Mouse (Mus musculus) ovary, postnatal 36 days (tissue): ENCODE data around the gene 1700011L22Rik.

Source experiments
- DNase-seq: peaks from one replicate; pipeline ENCODE4 v3.0.0; 2022; ENCODE audit warnings: low spot score, mixed read lengths

The 1700011L22Rik gene

GRCm38 (mm10) chr8:79239320-79239719, 9.1 kb downstream of the 1700011L22Rik start:
- no peak for DNase-seq

GRCm38 (mm10) chr8:79229266-79229888, 19.0 kb downstream of the 1700011L22Rik start:
- no peak for DNase-seq

- DNase-seq = no peak
Measured at GRCm38 (mm10) chr8:79227916-79228315, 20.5 kb downstream of the 1700011L22Rik start.

DNA sequence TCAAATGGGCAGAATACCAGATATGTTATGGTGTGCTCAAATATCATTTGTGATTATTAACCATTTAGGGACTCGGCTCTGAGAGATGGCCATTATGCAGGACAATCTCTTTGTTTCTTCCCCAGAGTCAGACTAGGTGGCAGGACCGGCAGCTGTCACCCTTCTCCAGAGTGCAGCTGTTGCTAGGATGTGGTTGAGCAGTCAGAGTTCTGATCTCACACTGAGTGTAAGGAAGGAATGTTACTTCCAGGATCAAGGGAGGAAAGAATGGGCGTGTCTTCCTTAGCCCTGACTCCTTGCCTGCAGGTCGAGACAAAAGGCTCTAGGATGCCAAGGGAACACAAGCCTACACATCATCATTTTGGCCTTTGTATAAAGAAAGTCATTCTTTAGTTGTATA, 21.2 kb downstream of the 1700011L22Rik start:
- DNase-seq = no peak

- no peak for DNase-seq
Measured at GRCm38 (mm10) chr8:79226046-79226445, 22.3 kb downstream of the 1700011L22Rik start.

GRCm38 (mm10) chr8:79225586-79225985, 22.8 kb downstream of the 1700011L22Rik start:
- no peak for DNase-seq

DNA sequence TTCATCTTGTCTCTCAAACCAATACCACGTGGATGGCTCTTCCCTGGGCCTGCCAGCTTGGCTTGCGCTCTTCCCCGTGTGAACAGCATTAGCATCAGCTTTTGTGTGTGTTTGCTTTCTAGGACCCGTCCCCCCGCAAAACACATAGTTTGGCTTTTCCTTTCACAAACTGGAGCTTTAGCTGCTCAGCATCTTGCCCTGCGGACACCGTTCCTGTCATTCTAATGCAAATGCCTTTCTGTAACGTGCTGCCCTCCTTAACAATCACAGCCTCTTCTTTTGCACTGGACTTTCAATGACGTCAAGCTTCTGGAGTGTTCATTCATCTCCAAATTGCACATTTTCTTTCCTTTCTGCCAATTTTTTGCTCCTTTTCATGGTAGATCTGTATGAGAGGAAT, 24.0 kb downstream of the 1700011L22Rik start:
- DNase-seq = no peak

- DNase-seq = no peak
Measured at GRCm38 (mm10) chr8:79222752-79223141, 25.6 kb downstream of the 1700011L22Rik start.

DNA sequence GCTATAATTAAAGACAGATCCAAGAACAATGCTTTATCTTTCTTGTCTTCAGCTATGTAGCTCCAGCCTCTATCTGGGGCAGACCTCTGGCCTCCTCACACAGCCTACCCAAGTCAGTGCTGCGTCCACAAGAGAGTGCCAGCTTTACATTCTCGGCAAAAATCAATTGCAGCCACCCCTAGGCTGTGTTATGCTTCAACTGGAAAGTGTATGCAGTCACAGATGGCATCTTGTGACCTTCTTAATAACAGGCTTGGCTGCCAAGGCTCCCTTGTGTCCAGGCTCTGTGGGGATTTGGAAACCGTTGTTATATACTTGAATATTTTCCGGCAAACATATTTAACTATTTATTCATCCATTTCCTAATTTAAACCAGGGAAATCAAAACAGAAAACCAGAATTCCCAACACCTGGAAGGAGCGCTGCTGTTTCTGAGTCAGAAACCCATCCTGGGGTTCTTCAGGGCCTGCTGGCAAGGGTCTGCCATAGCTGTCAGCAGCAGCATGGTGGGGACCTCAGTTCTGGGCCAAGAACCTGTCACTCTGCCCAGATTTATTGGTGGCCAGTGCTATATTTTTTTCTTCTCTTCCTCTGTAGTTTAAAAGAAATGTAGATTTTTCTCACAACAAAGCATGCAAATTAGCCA, 26.1 kb downstream of the 1700011L22Rik start:
- DNase-seq = no peak

GRCm38 (mm10) chr8:79211630-79212029, 36.7 kb downstream of the 1700011L22Rik start:
- no peak for DNase-seq

GRCm38 (mm10) chr8:79209641-79210358, 38.6 kb downstream of the 1700011L22Rik start:
- DNase-seq = peak; percentile 60

DNA sequence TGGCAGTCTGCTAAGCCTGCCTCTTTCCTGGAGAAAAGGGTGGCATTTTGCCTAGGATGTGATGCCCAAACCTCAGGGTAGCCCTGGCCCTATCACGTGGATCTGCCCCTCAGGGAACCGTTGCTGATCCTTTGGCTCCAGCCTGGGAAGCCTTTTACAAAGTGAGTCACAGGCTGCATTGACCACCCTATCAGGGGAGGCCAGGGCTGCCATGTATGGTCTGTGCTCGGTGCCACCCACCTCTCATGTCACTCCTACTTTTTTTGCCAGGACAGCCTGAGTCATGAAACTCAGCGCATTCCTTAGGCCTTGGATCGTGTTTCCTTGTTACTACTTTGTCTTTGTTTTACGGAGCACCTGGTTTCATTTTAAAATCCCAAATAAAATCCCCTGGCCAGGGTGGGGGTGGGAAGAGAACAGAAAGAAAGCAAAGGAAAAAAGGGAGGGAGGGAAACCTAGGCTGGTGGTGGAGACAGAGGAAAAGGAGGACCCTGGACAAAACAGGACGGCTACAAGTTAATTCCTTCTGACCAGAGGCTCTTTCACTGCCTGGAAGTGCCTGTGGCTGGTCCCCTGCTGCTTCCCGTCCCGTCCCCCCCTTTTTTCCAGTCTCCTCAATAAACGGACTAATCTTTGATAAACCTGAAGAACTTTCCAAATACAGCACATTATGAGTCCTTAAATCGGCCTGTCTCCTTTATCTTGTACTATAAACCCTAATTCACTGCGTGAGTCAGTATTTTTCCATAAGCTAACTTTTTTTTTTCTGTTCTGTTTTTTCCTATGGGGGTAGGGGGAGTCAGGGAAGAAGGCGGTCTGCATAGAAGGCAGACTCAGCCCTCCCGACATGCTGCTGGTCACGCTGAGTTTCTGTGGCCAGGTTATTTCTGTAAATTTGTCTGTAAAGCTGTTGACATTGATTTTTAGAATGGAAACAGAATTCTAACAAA, 39.4 kb downstream of the 1700011L22Rik start:
- peak; percentile 13 for DNase-seq

GRCm38 (mm10) chr8:79208181-79208580, 40.2 kb downstream of the 1700011L22Rik start:
- DNase-seq = no peak

DNA sequence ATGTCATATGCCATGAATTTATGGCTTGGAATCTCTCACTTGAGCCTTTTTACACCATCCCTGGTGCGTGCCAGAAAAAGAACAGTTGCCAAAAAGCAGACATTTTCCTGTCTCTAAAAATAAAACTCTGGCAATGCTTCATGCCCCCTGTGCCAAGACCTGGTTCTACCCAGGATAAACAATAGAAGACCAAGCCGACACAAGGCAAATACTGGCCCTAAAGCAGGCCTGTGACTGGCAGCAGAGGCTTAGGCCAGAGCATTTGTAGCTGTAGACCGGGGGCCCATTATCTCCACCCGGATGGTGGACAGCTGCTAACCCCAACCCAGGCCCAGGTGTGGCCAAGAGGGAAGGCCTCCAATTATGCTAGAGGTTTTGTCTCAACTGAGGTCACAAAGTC, 41.5 kb downstream of the 1700011L22Rik start:
- DNase-seq = no peak

DNA sequence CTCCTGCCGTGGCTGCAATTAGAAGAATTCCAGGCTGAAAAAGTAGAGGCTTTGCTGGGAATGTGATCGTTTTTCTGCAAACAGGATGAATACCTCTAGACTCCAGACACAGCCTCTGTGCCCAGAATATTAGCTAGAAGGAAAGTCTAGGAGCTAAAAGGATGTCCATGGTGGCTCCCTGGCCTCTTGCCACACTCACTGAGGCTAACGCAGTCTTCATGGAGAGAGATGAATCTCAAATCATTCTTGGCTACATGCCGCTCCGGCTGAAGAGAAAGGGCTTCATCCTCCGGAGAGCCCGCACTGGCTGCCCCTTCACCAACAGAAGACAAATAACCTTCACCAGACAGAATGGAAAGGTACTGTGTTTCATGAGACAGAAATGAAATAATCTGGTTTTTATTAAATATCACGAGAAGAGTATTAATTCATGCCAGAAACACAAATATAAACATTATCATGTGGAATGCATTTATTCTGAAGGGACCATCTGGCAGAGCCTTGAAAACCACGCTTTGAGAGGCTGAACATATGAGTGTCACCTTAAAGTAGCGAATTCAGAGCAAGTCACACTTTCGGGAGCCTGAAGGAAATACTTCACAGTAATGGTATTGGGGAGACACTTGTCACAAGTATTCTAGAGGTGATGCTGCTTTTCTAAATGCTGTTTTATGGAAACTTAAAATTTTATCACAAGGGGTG, 46.8 kb downstream of the 1700011L22Rik start:
- DNase-seq = no peak

GRCm38 (mm10) chr8:79198675-79199074, 49.7 kb downstream of the 1700011L22Rik start:
- DNase-seq = no peak

DNA sequence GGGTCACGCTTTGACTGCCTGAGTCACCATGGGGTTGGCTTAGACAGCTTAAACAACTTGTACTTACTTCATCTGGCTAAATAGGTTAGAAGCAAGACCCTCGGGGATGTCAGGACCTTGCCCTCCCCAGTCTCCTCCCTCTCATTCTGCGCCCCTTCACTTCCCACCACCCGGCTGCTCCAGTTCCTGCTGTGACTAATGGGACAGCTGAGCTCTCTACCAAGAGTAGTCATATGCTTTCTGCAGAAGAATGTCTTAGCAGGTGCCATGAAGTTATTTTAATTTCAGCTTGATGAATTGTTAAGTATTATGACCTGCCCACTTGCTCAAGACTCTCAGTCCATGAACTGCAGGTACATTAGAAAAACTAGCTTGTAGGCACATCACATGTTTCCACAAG, 51.9 kb downstream of the 1700011L22Rik start:
- DNase-seq = no peak

DNA sequence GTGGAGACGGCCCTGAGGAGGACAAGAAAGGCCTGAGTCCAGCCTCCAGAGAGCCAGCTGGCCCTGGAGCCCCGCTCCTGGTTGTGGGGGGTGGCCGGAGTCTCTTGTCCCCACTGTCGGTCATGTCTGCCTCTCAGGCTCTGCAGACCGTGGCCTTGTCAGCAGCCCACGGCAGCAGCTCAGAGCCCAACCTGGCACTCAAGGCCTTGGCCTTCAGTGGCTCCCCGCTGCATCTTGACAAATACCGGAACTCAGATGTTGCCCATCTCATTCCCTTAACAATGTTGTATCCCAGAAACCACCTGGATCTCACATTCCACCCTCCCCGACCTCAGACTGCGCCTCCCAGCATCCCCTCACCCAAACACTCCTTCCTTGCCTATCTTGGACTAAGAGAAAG, 58.3 kb downstream of the 1700011L22Rik start:
- DNase-seq = no peak

DNA sequence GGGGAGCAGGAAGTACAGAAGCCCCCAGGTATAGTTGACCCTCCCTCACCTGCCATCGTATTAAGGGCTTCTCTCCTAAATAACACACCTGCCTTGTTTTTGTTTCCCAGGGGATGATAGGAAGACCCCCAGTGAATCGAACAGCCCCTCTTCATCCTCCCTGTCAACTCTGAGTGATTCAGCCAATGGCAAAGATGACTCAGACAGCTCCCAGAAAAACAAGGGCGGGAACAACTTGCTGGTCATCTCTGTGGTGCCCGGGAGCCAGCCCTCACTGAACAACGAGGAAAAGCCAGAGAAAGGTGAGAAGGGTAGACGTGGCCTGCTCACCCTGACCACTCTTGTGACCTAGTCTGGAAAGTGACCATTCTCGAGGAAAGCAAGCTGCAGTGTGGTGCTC, 62.9 kb downstream of the 1700011L22Rik start:
- DNase-seq = no peak

- no peak for DNase-seq
Measured at GRCm38 (mm10) chr8:79179678-79180077, 68.7 kb downstream of the 1700011L22Rik start.

GRCm38 (mm10) chr8:79175991-79176390, 72.4 kb downstream of the 1700011L22Rik start:
- DNase-seq = no peak
